Mouse (Mus musculus) midbrain, embryonic 15.5 days (tissue): ENCODE measurements around the gene Unc13b. TPM values are rescaled to one million over a fixed set of nuclear protein-coding genes. Genes with fewer than 3 reads are reported as not detected.

Source experiments
- ATAC-seq: fragments of 200-750 bp; cut with Nextera tagmentation; replicated peaks from 2 replicates; pipeline ENCODE4 v1.8.0; 2017; ENCODE audit warnings: moderate TSS enrichment
- H3K27ac ChIP-seq: fragments of 300-500 bp; sonication (generic); 2 replicates; pipeline ENCODE4 v1.5.1; 2015; ENCODE audit warnings: mild to moderate bottlenecking, inconsistent platforms
- H3K27me3 ChIP-seq: fragments of 300-500 bp; sonication (generic); replicated peaks from 2 replicates; pipeline ENCODE4 v1.6.1; 2015; ENCODE audit warnings: inconsistent platforms
- H3K36me3 ChIP-seq: fragments of 300-500 bp; sonication (generic); replicated peaks from 2 replicates; pipeline ENCODE4 v1.6.1; 2015; ENCODE audit warnings: inconsistent platforms
- H3K4me1 ChIP-seq: fragments of 300-500 bp; sonication (generic); 2 replicates; pipeline ENCODE4 v1.6.1; 2015; ENCODE audit warnings: inconsistent platforms
- H3K4me2 ChIP-seq: fragments of 300-500 bp; sonication (generic); 2 replicates; pipeline ENCODE4 v1.6.1; 2015; ENCODE audit warnings: inconsistent platforms, mild to moderate bottlenecking, moderate library complexity
- H3K4me3 ChIP-seq: fragments of 300-500 bp; sonication (generic); 2 replicates; pipeline ENCODE4 v1.5.1; 2015; ENCODE audit warnings: mild to moderate bottlenecking, inconsistent platforms
- H3K9ac ChIP-seq: fragments of 300-500 bp; sonication (generic); 2 replicates; pipeline ENCODE4 v1.6.1; 2015; ENCODE audit warnings: mild to moderate bottlenecking, inconsistent platforms
- H3K9me3 ChIP-seq: fragments of 300-500 bp; sonication (generic); 2 replicates; pipeline ENCODE4 v1.6.1; 2016; ENCODE audit warnings: inconsistent platforms
- WGBS: fragments of 180-500 bp; shearing (Covaris S2); methylation state at CpG from one replicate; pipeline ENCODE4 v1.1.7; 2015; ENCODE audit warnings: mixed read lengths; 5-methylcytosine and 5-hydroxymethylcytosine counted together
- polyA plus RNA-seq: library from polyadenylated mRNA; unstranded; fragments of >200 nt; fragmentation: Nextera tagmentation; extraction: Ambion mirVana; gene quantifications from 2 replicates; pipeline ENCODE4 v1.2.1, GENCODE M21; 2015

Unc13b gene
- polyA plus RNA-seq, 1 experiment from 2014 or later, result 21.2 TPM

GRCm38 (mm10) chr4:43209081-43209579, 150.4 kb downstream of the Unc13b start:
- no peaks in the 10 kb centered on the region for H3K27me3 ChIP-seq
- H3K4me3 ChIP-seq, result peak overlapping the region; percentile 34
- peak overlapping the region; percentile 76 for H3K27ac ChIP-seq
- peak overlapping the region; percentile 31 for H3K9ac ChIP-seq
- ATAC-seq, result peak; percentile 84
- H3K4me1 ChIP-seq, result peaks cover 13% of the 10 kb centered on the region
- 2% methylated on average over 8 of the region's 8 CpGs for WGBS
- no peaks in the 10 kb centered on the region for H3K36me3 ChIP-seq
- H3K4me2 ChIP-seq, result peak overlapping the region; percentile 51
- H3K9me3 ChIP-seq, result no peaks in the 10 kb centered on the region

GRCm38 (mm10) chr4:43209673-43210072, 150.9 kb downstream of the Unc13b start:
- peak overlapping the region; percentile 51 for H3K4me2 ChIP-seq
- H3K27ac ChIP-seq, result peak overlapping the region; percentile 76
- H3K4me3 ChIP-seq, result peak overlapping the region; percentile 34
- peak overlapping the region; percentile 28; the same call in 1 of the 2 replicates for H3K9ac ChIP-seq
- peak; percentile 77 for ATAC-seq
- no peaks in the 10 kb centered on the region for H3K9me3 ChIP-seq
- 20% methylated on average over 6 of the region's 6 CpGs for WGBS
- no peaks in the 10 kb centered on the region for H3K27me3 ChIP-seq
- H3K36me3 ChIP-seq, result no peaks in the 10 kb centered on the region
- H3K4me1 ChIP-seq, result peaks cover 13% of the 10 kb centered on the region

- Histone ChIP-seq H3K4me3 (no peak overlapping the region), H3K9me3 (no peaks in the 10 kb centered on the region), H3K36me3 (no peaks in the 10 kb centered on the region), H3K27ac (no peak overlapping the region), H3K27me3 (no peaks in the 10 kb centered on the region), H3K4me2 (no peak overlapping the region), H3K9ac (no peak overlapping the region), H3K4me1 (no peaks in the 10 kb centered on the region)
- ATAC-seq, result no peak
- 83% methylated on average over 3 of the region's 3 CpGs for WGBS
Observed at GRCm38 (mm10) chr4:43216491-43216890, 157.7 kb downstream of the Unc13b start.

GRCm38 (mm10) chr4:43217997-43218396, 159.2 kb downstream of the Unc13b start:
- Histone ChIP-seq H3K27ac (no peak overlapping the region), H3K9ac (no peak overlapping the region), H3K4me1 (no peaks in the 10 kb centered on the region), H3K4me2 (no peak overlapping the region), H3K36me3 (no peaks in the 10 kb centered on the region), H3K27me3 (no peaks in the 10 kb centered on the region), H3K4me3 (no peak overlapping the region), H3K9me3 (no peaks in the 10 kb centered on the region)
- 93% methylated on average over 1 of the region's 1 CpGs for WGBS
- ATAC-seq, result no peak

GRCm38 (mm10) chr4:43231821-43232220, 173.1 kb downstream of the Unc13b start:
- 90% methylated on average over 3 of the region's 3 CpGs for WGBS

GRCm38 (mm10) chr4:43232985-43233384, 174.2 kb downstream of the Unc13b start:
- no peak overlapping the region for H3K27ac ChIP-seq
- H3K4me2 ChIP-seq, result no peak overlapping the region
- H3K36me3 ChIP-seq, result no peaks in the 10 kb centered on the region; the same call in 1 of the 2 replicates
- no peaks in the 10 kb centered on the region for H3K4me1 ChIP-seq
- no peaks in the 10 kb centered on the region for H3K27me3 ChIP-seq
- WGBS, result 81% methylated on average over 1 of the region's 1 CpGs
- H3K4me3 ChIP-seq, result no peak overlapping the region
- no peak overlapping the region for H3K9ac ChIP-seq
- no peak for ATAC-seq
- no peaks in the 10 kb centered on the region for H3K9me3 ChIP-seq

More at GRCm38 (mm10) chr4:43231821-43232220, 173.1 kb downstream of the Unc13b start:
- no peak for ATAC-seq
- H3K27ac ChIP-seq, result no peak overlapping the region
- H3K27me3 ChIP-seq, result no peaks in the 10 kb centered on the region
- no peaks in the 10 kb centered on the region for H3K9me3 ChIP-seq
- H3K9ac ChIP-seq, result no peak overlapping the region
- no peak overlapping the region for H3K4me3 ChIP-seq
- H3K4me1 ChIP-seq, result no peaks in the 10 kb centered on the region
- H3K36me3 ChIP-seq, result no peaks in the 10 kb centered on the region; the same call in 1 of the 2 replicates
- no peak overlapping the region for H3K4me2 ChIP-seq

GRCm38 (mm10) chr4:43233489-43233888, 174.7 kb downstream of the Unc13b start:
- Histone ChIP-seq H3K4me3 (no peak overlapping the region), H3K27ac (no peak overlapping the region), H3K36me3 (no peaks in the 10 kb centered on the region; the same call in 1 of the 2 replicates), H3K9ac (no peak overlapping the region), H3K4me1 (no peaks in the 10 kb centered on the region), H3K27me3 (no peaks in the 10 kb centered on the region), H3K4me2 (no peak overlapping the region), H3K9me3 (no peaks in the 10 kb centered on the region)
- 96% methylated on average over 6 of the region's 6 CpGs for WGBS
- no peak for ATAC-seq

- WGBS, result 95% methylated on average over 9 of the region's 9 CpGs
Observed at GRCm38 (mm10) chr4:43236898-43237297, 178.1 kb downstream of the Unc13b start.

GRCm38 (mm10) chr4:43240716-43241115, 182.0 kb downstream of the Unc13b start:
- WGBS, result 68% methylated on average over 1 of the region's 1 CpGs

More at GRCm38 (mm10) chr4:43236898-43237297, 178.1 kb downstream of the Unc13b start:
- Histone ChIP-seq H3K4me2 (no peak overlapping the region), H3K9ac (no peak overlapping the region), H3K9me3 (no peaks in the 10 kb centered on the region), H3K4me3 (no peak overlapping the region), H3K4me1 (no peaks in the 10 kb centered on the region), H3K36me3 (peaks cover 5% of the 10 kb centered on the region; the same call in 1 of the 2 replicates), H3K27me3 (no peaks in the 10 kb centered on the region), H3K27ac (no peak overlapping the region)
- no peak for ATAC-seq

GRCm38 (mm10) chr4:43244022-43244421, 185.3 kb downstream of the Unc13b start:
- H3K4me1 ChIP-seq, result no peaks in the 10 kb centered on the region
- H3K27me3 ChIP-seq, result no peaks in the 10 kb centered on the region
- ATAC-seq, result 0 out of 2 replicates have a peak, but pooled peaks have one; percentile 42
- peak overlapping the region; percentile 21; the same call in 1 of the 2 replicates for H3K27ac ChIP-seq
- H3K4me3 ChIP-seq, result no peak overlapping the region
- no peaks in the 10 kb centered on the region for H3K9me3 ChIP-seq
- H3K4me2 ChIP-seq, result no peak overlapping the region
- peaks cover 11% of the 10 kb centered on the region; the same call in 1 of the 2 replicates for H3K36me3 ChIP-seq
- H3K9ac ChIP-seq, result no peak overlapping the region
- 38% methylated on average over 2 of the region's 2 CpGs for WGBS

More at GRCm38 (mm10) chr4:43240716-43241115, 182.0 kb downstream of the Unc13b start:
- H3K27ac ChIP-seq, result no peak overlapping the region
- H3K36me3 ChIP-seq, result peaks cover 11% of the 10 kb centered on the region; the same call in 1 of the 2 replicates
- H3K9me3 ChIP-seq, result no peaks in the 10 kb centered on the region
- H3K9ac ChIP-seq, result no peak overlapping the region
- no peak for ATAC-seq
- H3K4me1 ChIP-seq, result no peaks in the 10 kb centered on the region
- no peaks in the 10 kb centered on the region for H3K27me3 ChIP-seq
- H3K4me3 ChIP-seq, result no peak overlapping the region
- H3K4me2 ChIP-seq, result no peak overlapping the region

- Histone ChIP-seq H3K36me3 (peaks cover 8% of the 10 kb centered on the region; the same call in 1 of the 2 replicates), H3K9me3 (no peaks in the 10 kb centered on the region), H3K4me2 (no peak overlapping the region), H3K27ac (no peak overlapping the region), H3K4me3 (no peak overlapping the region), H3K27me3 (no peaks in the 10 kb centered on the region), H3K4me1 (no peaks in the 10 kb centered on the region), H3K9ac (no peak overlapping the region)
- no peak for ATAC-seq
- WGBS, result 94% methylated on average over 4 of the region's 4 CpGs
Observed at GRCm38 (mm10) chr4:43245776-43246175, 187.0 kb downstream of the Unc13b start.

- H3K27ac ChIP-seq, result no peak overlapping the region; the same call in 1 of the 2 replicates
- no peak overlapping the region for H3K9ac ChIP-seq
- no peak overlapping the region for H3K4me3 ChIP-seq
- WGBS, result 20% methylated on average over 7 of the region's 7 CpGs
- no peak for ATAC-seq
- H3K27me3 ChIP-seq, result no peaks in the 10 kb centered on the region
- H3K4me1 ChIP-seq, result no peaks in the 10 kb centered on the region
- H3K36me3 ChIP-seq, result peaks cover 13% of the 10 kb centered on the region; the same call in 1 of the 2 replicates
- H3K9me3 ChIP-seq, result no peaks in the 10 kb centered on the region
- H3K4me2 ChIP-seq, result no peak overlapping the region
Observed at GRCm38 (mm10) chr4:43248026-43248425, 189.3 kb downstream of the Unc13b start.

- H3K36me3 ChIP-seq, result peaks cover 13% of the 10 kb centered on the region; the same call in 1 of the 2 replicates
- no peak for ATAC-seq
- H3K27me3 ChIP-seq, result no peaks in the 10 kb centered on the region
- H3K4me2 ChIP-seq, result no peak overlapping the region
- H3K4me3 ChIP-seq, result no peak overlapping the region
- H3K4me1 ChIP-seq, result no peaks in the 10 kb centered on the region
- 70% methylated on average over 2 of the region's 2 CpGs for WGBS
- H3K9me3 ChIP-seq, result no peaks in the 10 kb centered on the region
- no peak overlapping the region for H3K27ac ChIP-seq
- H3K9ac ChIP-seq, result no peak overlapping the region
Observed at GRCm38 (mm10) chr4:43248909-43249308, 190.2 kb downstream of the Unc13b start.
